Mouse (Mus musculus) layer of hippocampus, postnatal 14 days (tissue): ENCODE results near the gene Pitx3. TPM values are rescaled to one million over a fixed set of nuclear protein-coding genes. Genes with fewer than 3 reads are reported as not detected.

ENCODE experiments used
- total RNA-seq, 2 experiments: library from RNA; stranded (reverse); gene quantifications; 2 replicates each; pipeline ENCODE4 v1.2.3; 2021

The Pitx3 gene
- total RNA-seq, 2 experiments from 2014 or later: not detected

Other genes starting within 250 kb of the Pitx3 start
- 10 to 100 TPM; 21.0 to 21.3 TPM for gene Armh3, start 149.8 kb downstream of the Pitx3 start, total RNA-seq
- 1 to 10 TPM; 4.9 to 5.9 TPM for gene Hps6, start 144.8 kb downstream of the Pitx3 start, total RNA-seq
- gene Pprc1, start 103.4 kb downstream of the Pitx3 start, total RNA-seq: 10 to 100 TPM; 23.4 to 29.0 TPM
- gene Ldb1, start 103.1 kb downstream of the Pitx3 start, total RNA-seq: 100 to 1,000 TPM in 1 of 2 experiments, 10 to 100 TPM in 1; 95.3 to 103 TPM
- gene Nolc1, start 72.5 kb downstream of the Pitx3 start, total RNA-seq: 10 to 100 TPM; 39.9 to 40.7 TPM
- not detected for gene Elovl3, start 16.4 kb downstream of the Pitx3 start, total RNA-seq
- gene Gbf1, start 4.2 kb upstream of the Pitx3 start, total RNA-seq: 100 to 1,000 TPM in 1 of 2 experiments, 10 to 100 TPM in 1; 83.7 to 101 TPM
- 1 to 10 TPM; 2.3 to 2.6 TPM for gene Nfkb2, start 156.0 kb upstream of the Pitx3 start, total RNA-seq
- 100 to 1,000 TPM; 701 to 730 TPM for gene Psd, start 178.8 kb upstream of the Pitx3 start, total RNA-seq
- 10 to 100 TPM; 32.4 to 32.9 TPM for gene Fbxl15, start 179.9 kb upstream of the Pitx3 start, total RNA-seq
- 100 to 1,000 TPM; 156 to 162 TPM for gene Cuedc2, start 190.4 kb upstream of the Pitx3 start, total RNA-seq
- 10 to 100 TPM; 31.7 to 32.5 TPM for gene Mfsd13a, start 192.8 kb upstream of the Pitx3 start, total RNA-seq
- gene 2310034G01Rik, start 202.0 kb upstream of the Pitx3 start, total RNA-seq: 1 to 10 TPM in 1 of 2 experiments, under 1 TPM in 1; 0.94 to 1.2 TPM
- 100 to 1,000 TPM; 207 to 220 TPM for gene Actr1a, start 247.4 kb upstream of the Pitx3 start, total RNA-seq
- 10 to 100 TPM; 21.1 to 23.8 TPM for gene Sufu, start 248.6 kb upstream of the Pitx3 start, total RNA-seq